Mouse (Mus musculus) forebrain, embryonic 10.5 days (tissue): Measurements from ENCODE around the gene Gucy1b2. TPM values are rescaled to one million over a fixed set of nuclear protein-coding genes. Genes with fewer than 3 reads are reported as not detected.

Experiments used
- DNase-seq: peaks from one replicate; pipeline ENCODE4 v3.0.0-alpha.2; 2017; ENCODE audit warnings: low spot score; ENCODE audit errors: extremely low spot score
- H3K27ac ChIP-seq: fragments of 300-500 bp; sonication (generic); 2 replicates; pipeline ENCODE4 v1.5.1; 2016; ENCODE audit warnings: mild to moderate bottlenecking
- H3K27me3 ChIP-seq: fragments of 300-500 bp; sonication (generic); 2 replicates; pipeline ENCODE4 v1.6.1; 2016; ENCODE audit warnings: mild to moderate bottlenecking; ENCODE audit not compliant: poor library complexity, severe bottlenecking
- H3K36me3 ChIP-seq: fragments of 300-500 bp; sonication (generic); replicated peaks from 2 replicates; pipeline ENCODE4 v1.6.1; 2016; ENCODE audit warnings: mild to moderate bottlenecking, moderate library complexity
- H3K4me1 ChIP-seq: fragments of 300-500 bp; sonication (generic); 2 replicates; pipeline ENCODE4 v1.6.1; 2016
- H3K4me3 ChIP-seq: fragments of 300-500 bp; sonication (generic); 2 replicates; pipeline ENCODE4 v1.5.1; 2016; ENCODE audit warnings: mild to moderate bottlenecking, moderate library complexity
- H3K9me3 ChIP-seq: fragments of 300-500 bp; sonication (generic); 2 replicates; pipeline ENCODE4 v1.6.1; 2016; ENCODE audit warnings: mild to moderate bottlenecking, moderate library complexity
- WGBS: fragments of 180-500 bp; shearing (Covaris S2); methylation state at CpG from one replicate; pipeline ENCODE4 v1.1.7; 2016; 5-methylcytosine and 5-hydroxymethylcytosine counted together
- polyA plus RNA-seq: library from polyadenylated mRNA; unstranded; fragments of >200 nt; fragmentation: Nextera tagmentation; extraction: Ambion mirVana; gene quantifications from 2 replicates; pipeline ENCODE4 v1.2.1, GENCODE M21; 2016

The Gucy1b2 gene
- polyA plus RNA-seq, 1 experiment from 2014 or later, result 0.06 TPM

- Histone ChIP-seq H3K27me3 (no peaks in the 10 kb centered on the region), H3K4me1 (0 out of 2 replicates have a peak, but pooled peaks cover 3% of the 10 kb centered on the region), H3K9me3 (no peaks in the 10 kb centered on the region), H3K27ac (no peak overlapping the region), H3K4me3 (no peak overlapping the region), H3K36me3 (peaks cover 2% of the 10 kb centered on the region)
- 88% methylated on average over 3 of the region's 3 CpGs for WGBS
- DNase-seq, result no peak
These were observed 73.0 kb downstream of the Gucy1b2 start for GRCm38 (mm10) chr14:62383109-62383508.

DNA sequence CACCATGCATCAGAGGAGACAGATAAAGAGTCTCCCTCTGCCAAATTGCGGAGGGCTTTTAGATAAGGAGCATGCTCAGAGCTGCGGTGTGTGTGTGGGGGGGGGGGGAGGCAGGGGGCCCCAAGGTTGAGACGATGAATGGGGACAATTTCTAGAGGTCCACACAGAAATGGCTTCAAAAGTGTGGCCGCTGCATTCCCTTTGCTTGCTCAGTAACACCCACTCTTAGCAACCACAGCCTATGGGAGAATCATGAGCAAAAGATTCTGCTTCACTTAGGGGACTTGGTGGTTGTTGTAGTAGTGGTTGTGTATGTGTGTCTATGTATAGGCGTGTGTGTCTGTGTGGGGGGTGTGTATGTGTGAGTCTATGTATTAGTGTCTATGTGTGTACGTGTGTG, 75.5 kb downstream of the Gucy1b2 start:
- Histone ChIP-seq H3K4me1 (0 out of 2 replicates have a peak, but pooled peaks cover 3% of the 10 kb centered on the region), H3K4me3 (no peak overlapping the region), H3K27me3 (no peaks in the 10 kb centered on the region), H3K9me3 (no peaks in the 10 kb centered on the region), H3K36me3 (peaks cover 24% of the 10 kb centered on the region), H3K27ac (no peak overlapping the region)
- no peak for DNase-seq
- WGBS, result 70% methylated on average over 6 of the region's 6 CpGs

DNA sequence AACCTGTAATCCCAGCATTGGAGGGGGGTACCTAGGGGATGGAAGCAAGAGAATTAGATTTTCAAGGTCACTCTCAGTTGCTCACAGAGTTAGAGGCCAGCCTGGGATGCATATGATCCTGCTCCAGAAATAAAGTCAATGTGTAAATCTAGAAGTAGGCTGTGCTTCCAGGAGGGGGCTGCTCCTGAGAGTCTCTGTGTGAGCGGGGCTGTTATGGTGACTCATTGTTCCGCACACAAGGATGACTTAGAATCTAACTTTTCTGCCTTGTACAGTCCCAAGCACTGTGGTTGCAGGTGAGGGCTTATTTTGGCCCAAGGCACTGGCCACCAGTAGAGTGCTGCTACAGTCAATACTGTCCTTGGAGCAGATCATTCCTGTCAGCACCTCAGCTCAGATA, 76.7 kb downstream of the Gucy1b2 start:
- Histone ChIP-seq H3K9me3 (no peaks in the 10 kb centered on the region), H3K4me3 (no peak overlapping the region), H3K27me3 (no peaks in the 10 kb centered on the region), H3K4me1 (0 out of 2 replicates have a peak, but pooled peaks cover 3% of the 10 kb centered on the region), H3K36me3 (peaks cover 25% of the 10 kb centered on the region), H3K27ac (no peak overlapping the region)
- DNase-seq, result no peak
- 90% methylated on average over 2 of the region's 2 CpGs for WGBS

DNA sequence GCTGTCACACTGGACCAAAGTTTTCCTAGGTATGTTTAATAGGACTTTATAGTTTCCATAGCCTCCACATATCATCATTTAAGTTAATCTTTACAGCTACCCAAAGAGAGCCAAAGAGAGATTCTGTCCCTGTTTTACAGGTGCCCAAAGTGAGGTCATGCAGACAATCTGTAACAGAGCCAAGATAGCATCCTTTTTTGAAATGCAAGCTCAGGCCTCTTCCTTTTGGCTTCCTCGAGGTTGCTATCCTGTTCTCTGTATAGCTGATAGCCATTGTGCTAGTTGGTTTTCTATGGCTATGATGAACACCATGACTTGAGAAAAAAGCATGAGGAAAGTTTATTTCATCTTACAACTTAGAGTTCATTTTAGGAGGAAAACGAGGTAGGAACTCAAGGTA, 80.0 kb downstream of the Gucy1b2 start:
- Histone ChIP-seq H3K27me3 (no peaks in the 10 kb centered on the region), H3K36me3 (peaks cover 34% of the 10 kb centered on the region), H3K27ac (no peak overlapping the region), H3K4me3 (no peak overlapping the region), H3K4me1 (0 out of 2 replicates have a peak, but pooled peaks cover 3% of the 10 kb centered on the region), H3K9me3 (no peaks in the 10 kb centered on the region)
- DNase-seq, result no peak
- WGBS, result 82% methylated on average over 2 of the region's 2 CpGs

DNA sequence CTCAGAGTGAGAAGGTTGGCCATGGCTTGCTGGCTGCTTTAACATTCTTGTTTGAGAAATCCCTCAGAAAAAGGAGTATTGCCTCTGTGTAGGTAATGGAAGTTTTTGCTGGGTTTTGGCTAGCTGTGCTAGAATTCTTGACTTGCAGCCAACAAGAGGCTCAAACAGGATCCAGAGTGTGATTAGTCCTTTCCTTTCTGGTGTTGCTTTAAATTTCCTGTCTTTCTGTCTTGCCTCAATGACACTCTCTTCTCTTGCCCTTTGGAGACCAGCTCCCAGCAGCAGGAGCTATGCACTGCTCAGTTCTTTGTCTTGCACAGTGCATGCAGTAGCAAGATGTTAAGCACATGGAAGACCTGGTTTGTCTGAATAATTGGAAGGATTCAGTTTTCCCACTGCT, 80.4 kb downstream of the Gucy1b2 start:
- H3K4me1 ChIP-seq, result 0 out of 2 replicates have a peak, but pooled peaks cover 3% of the 10 kb centered on the region
- no peaks in the 10 kb centered on the region for H3K27me3 ChIP-seq
- no peak overlapping the region for H3K27ac ChIP-seq
- no peak for DNase-seq
- no peak overlapping the region for H3K4me3 ChIP-seq
- H3K36me3 ChIP-seq, result peaks cover 34% of the 10 kb centered on the region
- no peaks in the 10 kb centered on the region for H3K9me3 ChIP-seq

DNA sequence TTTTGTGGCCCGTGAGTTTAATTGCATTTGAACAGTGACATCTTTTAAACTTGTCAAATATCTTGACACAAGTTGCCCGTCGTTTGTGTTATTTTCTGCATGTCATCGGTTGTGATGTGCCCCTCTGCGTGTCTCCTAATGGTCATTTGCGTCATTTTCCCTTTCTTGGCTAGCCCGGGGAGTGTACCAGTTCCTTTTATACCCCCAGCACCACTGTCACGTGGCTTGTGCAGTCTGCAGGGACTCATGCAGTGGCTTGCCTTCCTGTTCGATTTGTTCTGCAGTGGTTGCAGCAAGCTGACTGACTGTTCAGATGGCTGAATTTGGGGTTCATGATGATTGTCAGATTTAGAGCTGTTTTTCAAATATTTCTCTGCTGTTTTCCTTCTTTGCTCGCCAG, 82.1 kb downstream of the Gucy1b2 start:
- Histone ChIP-seq H3K36me3 (peaks cover 49% of the 10 kb centered on the region), H3K27me3 (no peaks in the 10 kb centered on the region), H3K4me3 (no peak overlapping the region), H3K9me3 (no peaks in the 10 kb centered on the region), H3K27ac (no peak overlapping the region), H3K4me1 (no peaks in the 10 kb centered on the region)
- DNase-seq, result no peak
- 90% methylated on average over 10 of the region's 10 CpGs for WGBS

- WGBS, result 88% methylated on average over 6 of the region's 6 CpGs
- Histone ChIP-seq H3K4me3 (no peak overlapping the region), H3K27me3 (no peaks in the 10 kb centered on the region), H3K36me3 (peaks cover 52% of the 10 kb centered on the region), H3K9me3 (no peaks in the 10 kb centered on the region), H3K27ac (no peak overlapping the region), H3K4me1 (no peaks in the 10 kb centered on the region)
- DNase-seq, result no peak
These were observed 85.3 kb downstream of the Gucy1b2 start for GRCm38 (mm10) chr14:62370819-62371218.

- DNase-seq, result no peak
- Histone ChIP-seq H3K4me3 (no peak overlapping the region), H3K27me3 (no peaks in the 10 kb centered on the region), H3K27ac (no peak overlapping the region), H3K4me1 (no peaks in the 10 kb centered on the region), H3K36me3 (peaks cover 77% of the 10 kb centered on the region), H3K9me3 (no peaks in the 10 kb centered on the region)
- 93% methylated on average over 2 of the region's 2 CpGs for WGBS
These were observed 92.3 kb downstream of the Gucy1b2 start for GRCm38 (mm10) chr14:62363774-62364173.

- WGBS, result 88% methylated on average over 8 of the region's 8 CpGs
- H3K36me3 ChIP-seq, result peaks cover 65% of the 10 kb centered on the region
- H3K9me3 ChIP-seq, result no peaks in the 10 kb centered on the region
These were observed 94.7 kb downstream of the Gucy1b2 start for GRCm38 (mm10) chr14:62361263-62361980.

GRCm38 (mm10) chr14:62355201-62355600, 100.9 kb downstream of the Gucy1b2 start:
- 89% methylated on average over 7 of the region's 7 CpGs for WGBS
- Histone ChIP-seq H3K9me3 (no peaks in the 10 kb centered on the region), H3K36me3 (peaks cover 31% of the 10 kb centered on the region), H3K4me3 (no peak overlapping the region), H3K27me3 (no peaks in the 10 kb centered on the region), H3K27ac (no peak overlapping the region), H3K4me1 (0 out of 2 replicates have a peak, but pooled peaks cover 6% of the 10 kb centered on the region)
- no peak for DNase-seq

More at GRCm38 (mm10) chr14:62361263-62361980, 94.7 kb downstream of the Gucy1b2 start:
- H3K4me3 ChIP-seq, result no peak overlapping the region
- H3K4me1 ChIP-seq, result no peaks in the 10 kb centered on the region
- DNase-seq, result no peak
- H3K27me3 ChIP-seq, result no peaks in the 10 kb centered on the region
- H3K27ac ChIP-seq, result no peak overlapping the region

DNA sequence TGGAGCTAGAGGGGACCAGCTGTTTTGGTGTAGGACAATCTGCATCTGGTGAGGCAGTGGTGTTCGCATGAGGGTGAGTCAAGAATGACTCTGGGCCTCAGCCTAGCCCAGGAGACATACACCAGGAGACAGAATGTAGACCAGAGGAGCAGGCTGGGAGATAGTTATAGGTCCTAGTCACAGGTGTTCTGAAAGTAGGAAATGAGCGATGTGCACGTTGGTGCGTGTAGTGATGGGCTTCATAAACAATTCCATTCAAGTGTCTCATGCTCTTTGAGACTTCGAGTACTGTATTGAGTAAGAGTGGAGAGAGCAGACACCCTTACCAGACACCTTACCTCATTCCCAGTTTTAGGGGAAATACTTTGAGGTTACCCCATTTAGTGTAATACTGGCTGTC, 102.3 kb downstream of the Gucy1b2 start:
- Histone ChIP-seq H3K9me3 (no peaks in the 10 kb centered on the region), H3K4me1 (0 out of 2 replicates have a peak, but pooled peaks cover 6% of the 10 kb centered on the region), H3K27ac (no peak overlapping the region), H3K27me3 (no peaks in the 10 kb centered on the region), H3K4me3 (no peak overlapping the region), H3K36me3 (peaks cover 38% of the 10 kb centered on the region)
- 96% methylated on average over 5 of the region's 5 CpGs for WGBS
- DNase-seq, result no peak

DNA sequence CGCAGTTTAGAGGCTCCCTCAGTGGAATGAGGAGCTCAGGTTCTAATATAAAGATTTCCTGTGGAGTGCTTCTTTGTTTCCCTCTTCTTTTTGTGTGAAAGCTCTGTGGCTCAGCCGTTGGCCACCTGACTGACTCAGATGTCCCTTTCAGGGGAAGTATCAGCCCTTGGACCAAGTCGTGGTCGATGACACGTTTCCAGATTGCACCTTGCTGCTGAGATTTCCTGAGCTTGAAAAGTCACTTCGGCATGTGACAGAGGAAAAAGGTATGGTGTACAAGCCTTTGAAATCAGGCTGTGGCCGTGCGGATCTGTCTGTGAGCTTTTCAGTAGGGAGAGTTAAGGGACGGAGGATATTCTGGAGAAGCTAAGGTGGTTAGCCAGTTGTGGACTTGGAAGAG, 102.7 kb downstream of the Gucy1b2 start:
- DNase-seq, result no peak
- H3K4me3 ChIP-seq, result no peak overlapping the region
- H3K36me3 ChIP-seq, result peaks cover 38% of the 10 kb centered on the region
- H3K9me3 ChIP-seq, result no peaks in the 10 kb centered on the region
- no peak overlapping the region; the same call in 1 of the 2 replicates for H3K27ac ChIP-seq
- H3K27me3 ChIP-seq, result no peaks in the 10 kb centered on the region
- 0 out of 2 replicates have a peak, but pooled peaks cover 6% of the 10 kb centered on the region for H3K4me1 ChIP-seq
- WGBS, result 74% methylated on average over 9 of the region's 9 CpGs

- Histone ChIP-seq H3K4me3 (no peak overlapping the region), H3K27me3 (no peaks in the 10 kb centered on the region), H3K36me3 (peaks cover 38% of the 10 kb centered on the region), H3K27ac (no peak overlapping the region), H3K4me1 (peaks cover 23% of the 10 kb centered on the region), H3K9me3 (no peaks in the 10 kb centered on the region)
- no peak for DNase-seq
- 92% methylated on average over 3 of the region's 3 CpGs for WGBS
These were observed 105.2 kb downstream of the Gucy1b2 start for GRCm38 (mm10) chr14:62350890-62351289.
